Mouse (Mus musculus): ENCODE measurements around the gene Cldn11. TPM values are rescaled to one million over a fixed set of nuclear protein-coding genes. Genes with fewer than 3 reads are reported as not detected.

The Cldn11 gene
- polyA plus RNA-seq, 1 experiment from 2014 or later, result 0.23 TPM

DNA sequence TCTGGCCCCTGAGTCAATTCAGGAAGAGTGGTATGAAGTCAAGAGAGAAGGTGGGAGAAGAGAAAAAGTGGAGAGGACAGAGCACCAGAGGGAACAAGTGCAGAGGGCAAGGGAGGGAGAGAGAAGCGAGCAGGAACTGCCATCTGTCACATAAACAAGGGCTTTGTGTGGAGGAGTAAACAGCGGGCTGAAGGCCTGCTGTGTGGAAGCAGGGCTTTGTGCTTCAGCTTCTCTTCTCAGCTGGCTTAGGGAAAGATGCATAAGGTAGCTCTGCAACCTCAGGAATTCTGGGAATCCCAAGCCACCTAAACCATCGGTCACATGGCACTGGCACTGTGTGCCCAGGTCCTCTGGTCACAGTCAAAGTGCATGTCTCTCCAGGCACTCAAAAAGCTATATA, 64.1 kb downstream of the Cldn11 start:
- Histone ChIP-seq H3K27ac (no peak overlapping the region), H3K9me3 (replicated peaks) (no peaks in the 10 kb centered on the region), H3K27me3 (replicated peaks) (no peaks in the 10 kb centered on the region), H3K36me3 (no peaks in the 10 kb centered on the region), H3K4me2 (no peak overlapping the region), H3K9ac (no peak overlapping the region), H3K4me1 (no peaks in the 10 kb centered on the region), H3K4me3 (no peak overlapping the region)
- 45% methylated on average over 3 of the region's 3 CpGs for WGBS (ENCODE audit: insufficient replicate concordance)
- ATAC-seq, result no peak

Other genes starting within 250 kb of the Cldn11 start
- gene Phc3, start 180.5 kb upstream of the Cldn11 start, polyA plus RNA-seq (2016; fragmentation: Nextera tagmentation; extraction: Ambion mirVana), result 2.8 and 3.2 TPM in 2 replicates
- gene Prkci, start 154.2 kb upstream of the Cldn11 start, polyA plus RNA-seq (2016; fragmentation: Nextera tagmentation; extraction: Ambion mirVana), result 12.5 TPM in 2 replicates
- gene Skil, start 54.9 kb upstream of the Cldn11 start, polyA plus RNA-seq (2016; fragmentation: Nextera tagmentation; extraction: Ambion mirVana), result 7.6 and 8.5 TPM in 2 replicates
- 0.07 TPM in 2 replicates for gene Slc7a14, start 160.5 kb downstream of the Cldn11 start, polyA plus RNA-seq (2016; fragmentation: Nextera tagmentation; extraction: Ambion mirVana)

Data from liver, embryonic 12.5 days (tissue).